ENCODE assay signal across 16 mouse cellular contexts in genomic region chr9:42138248-42138858, GRCm38 (mm10). TPM values are rescaled to one million over a fixed set of nuclear protein-coding genes. Genes with fewer than 3 reads are reported as not detected.
DNase-seq lines count a peak whose midpoint lies in the region; ATAC-seq and TF ChIP-seq lines count a peak whose summit lies in the region.
"Had no signal": no experiment of that assay in that cellular context is flagged by ENCODE, and none has a peak within 500 bp of the region (broad histone marks: within the 10 kb centered on the region; RNA-seq: fewer than 3 reads in every experiment).

No protein-coding gene starts in this region.

- ATAC-seq in liver, embryonic 11.5 days (replicated peaks; ENCODE audit: low FRiP score): no peak
- ATAC-seq in hematopoietic stem cell, adult 5-6 weeks (replicated peaks in 1 of 2; ENCODE audit: insufficient read depth in 1 of 2, low FRiP score in 2 of 2, low TSS enrichment in 1 of 2, low read depth in 1 of 2, poor library complexity in 2 of 2, severe bottlenecking in 2 of 2): peak; percentile 57 to 68
- no peak for ATAC-seq in hindbrain, embryonic 13.5 days (ENCODE audit: low FRiP score)

- WGBS in liver, adult 2 months: 80% methylated on average over 4 of the region's 4 CpGs
- 72% methylated on average over 4 of the region's 4 CpGs for WGBS in liver, embryonic 11.5 days
- WGBS in small intestine, adult 2 months: 40% methylated on average over 4 of the region's 4 CpGs
- 94% methylated on average over 4 of the region's 4 CpGs for WGBS in hindbrain, embryonic 13.5 days

- H3K4me1 ChIP-seq in liver, adult 2 months (ENCODE audit: control insufficient read depth, insufficient read depth, low read length): peaks cover 13% of the 10 kb centered on the region
- H3K4me1 ChIP-seq in liver, embryonic 11.5 days (replicated peaks; ENCODE audit: control insufficient read depth, insufficient read depth, low read length): no peaks in the 10 kb centered on the region
- peaks cover 6% of the 10 kb centered on the region; the same call in 1 of the 2 replicates for H3K4me1 ChIP-seq in small intestine, adult 2 months (ENCODE audit: control insufficient read depth, insufficient read depth, insufficient read length, low read length)
- H3K4me1 ChIP-seq in hindbrain, embryonic 13.5 days (replicated peaks): peaks cover 6% of the 10 kb centered on the region; the same call in 1 of the 2 replicates
- H3K4me1 ChIP-seq: limb, embryonic 15.5 days; lung, embryonic 15.5 days had no signal

- H3K9ac ChIP-seq in liver, adult 2 months (ENCODE audit: low read depth, low read length): no peak overlapping the region
- H3K9ac ChIP-seq in liver, embryonic 11.5 days (ENCODE audit: low read depth, low read length): no peak overlapping the region
- no peak overlapping the region for H3K9ac ChIP-seq in hindbrain, embryonic 13.5 days
- H3K9ac ChIP-seq: limb, embryonic 15.5 days; lung, embryonic 15.5 days had no signal

- H3K36me3 ChIP-seq in liver, adult 2 months (ENCODE audit: control insufficient read depth, insufficient read depth, low read length): no peaks in the 10 kb centered on the region
- no peaks in the 10 kb centered on the region for H3K36me3 ChIP-seq in liver, embryonic 11.5 days (ENCODE audit: control insufficient read depth, insufficient read depth, low read length)
- H3K36me3 ChIP-seq in small intestine, adult 2 months (ENCODE audit: control insufficient read depth, insufficient read depth, low read length): no peaks in the 10 kb centered on the region
- H3K36me3 ChIP-seq in hindbrain, embryonic 13.5 days: no peaks in the 10 kb centered on the region
- H3K36me3 ChIP-seq: limb, embryonic 15.5 days; lung, embryonic 15.5 days had no signal

- no peaks in the 10 kb centered on the region for H3K79me2 ChIP-seq in liver, adult 2 months (ENCODE audit: control insufficient read depth, insufficient read depth, low read length)

- H3K4me2 ChIP-seq in liver, embryonic 11.5 days: no peak overlapping the region
- no peak overlapping the region for H3K4me2 ChIP-seq in hindbrain, embryonic 13.5 days
- H3K4me2 ChIP-seq: limb, embryonic 15.5 days; lung, embryonic 15.5 days had no signal

- TF ChIP-seq POLR2A in liver, adult 2 months (IDR thresholded peaks at IDR 0.05; ENCODE audit: extremely low read depth, insufficient read depth, low read length): no peak
- TF ChIP-seq POLR2A in small intestine, adult 2 months (IDR thresholded peaks at IDR 0.05; ENCODE audit: low read depth, low read length): no peak

- no peak for TF ChIP-seq CTCF in liver, adult 2 months (IDR thresholded peaks at IDR 0.05; ENCODE audit: low read depth, low read length)
- no peak for TF ChIP-seq CTCF in small intestine, adult 2 months (IDR thresholded peaks at IDR 0.05; ENCODE audit: extremely low read depth, insufficient read length, insufficient replicate concordance, low read depth, low read length)

- peak; percentile 9 for DNase-seq in liver, adult 2 months (ENCODE audit: extremely low read depth, low read depth, low spot score)
- DNase-seq in liver, embryonic 11.5 days (ENCODE audit: low spot score): no peak
- peak; percentile 66 to 68 for DNase-seq in B cell, adult 2 months
- no peak for DNase-seq in cerebellum, postnatal 36 days
- no peak for DNase-seq in thymus, postnatal 14 days
- DNase-seq: adrenal gland, adult 8-10 months; cerebellum, adult 8-10 months; gastrocnemius, postnatal 14 days; kidney, postnatal 25 days; midbrain, embryonic 14.5 days had no signal

- H3K27ac ChIP-seq in liver, adult 2 months (replicated peaks; ENCODE audit: insufficient read depth, low read depth, low read length): no peak overlapping the region
- H3K27ac ChIP-seq in liver, embryonic 11.5 days (ENCODE audit: low read depth, low read length): no peak overlapping the region
- H3K27ac ChIP-seq in small intestine, adult 2 months (ENCODE audit: insufficient read depth, low read depth, low read length): peak overlapping the region; percentile 56
- no peak overlapping the region for H3K27ac ChIP-seq in hindbrain, embryonic 13.5 days
- H3K27ac ChIP-seq: limb, embryonic 15.5 days; lung, embryonic 15.5 days had no signal

- no peak overlapping the region for H3K4me3 ChIP-seq in liver, adult 2 months (ENCODE audit: insufficient read depth, low read depth, low read length)
- H3K4me3 ChIP-seq in liver, embryonic 11.5 days (ENCODE audit: low read depth, low read length): no peak overlapping the region
- no peak overlapping the region for H3K4me3 ChIP-seq in small intestine, adult 2 months (ENCODE audit: low read depth, low read length)
- no peak overlapping the region for H3K4me3 ChIP-seq in hindbrain, embryonic 13.5 days
- H3K4me3 ChIP-seq: limb, embryonic 15.5 days; lung, embryonic 15.5 days had no signal

- no peaks in the 10 kb centered on the region for H3K27me3 ChIP-seq in liver, adult 2 months (ENCODE audit: control insufficient read depth, insufficient read depth, low read length)
- no peaks in the 10 kb centered on the region for H3K27me3 ChIP-seq in liver, embryonic 11.5 days (replicated peaks; ENCODE audit: control insufficient read depth, insufficient read depth, low read length)
- H3K27me3 ChIP-seq in small intestine, adult 2 months (ENCODE audit: control insufficient read depth, insufficient read depth, low read length): no peaks in the 10 kb centered on the region
- H3K27me3 ChIP-seq in hindbrain, embryonic 13.5 days: no peaks in the 10 kb centered on the region
- H3K27me3 ChIP-seq: limb, embryonic 15.5 days; lung, embryonic 15.5 days had no signal

- no peaks in the 10 kb centered on the region for H3K9me3 ChIP-seq in liver, embryonic 11.5 days (ENCODE audit: control insufficient read depth, low read length)
- no peaks in the 10 kb centered on the region for H3K9me3 ChIP-seq in hindbrain, embryonic 13.5 days
- H3K9me3 ChIP-seq: limb, embryonic 15.5 days; lung, embryonic 15.5 days had no signal

RNA-seq across cellular contexts. Expression of gene Sorl1, which starts 14.3 kb away (rescaled TPM):
- 1.3 and 2.3 TPM in 2 replicates for total RNA-seq in liver, adult 2 months (2014; rRNA removed)
- polyA plus RNA-seq in liver, adult 2 months (2012; rRNA removed): 0.30 and 1.4 TPM in 2 replicates
- 1.8 and 2.1 TPM in 2 replicates for polyA plus RNA-seq in liver, embryonic 11.5 days (2014; fragmentation: Nextera tagmentation; extraction: Ambion mirVana)
- total RNA-seq in hematopoietic stem cell, adult 5-6 weeks (2017): 9.5 and 24.3 TPM in 2 replicates
- polyA plus RNA-seq in small intestine, adult 2 months (2012; rRNA removed): 9.6 and 16.1 TPM in 2 replicates
- 12.3 and 12.8 TPM in 2 replicates for polyA plus RNA-seq in hindbrain, embryonic 13.5 days (2015; fragmentation: Nextera tagmentation; extraction: Ambion mirVana)
- total RNA-seq: MEL had no signal

Comparison
In these comparisons a context has a peak if more than half of its experiments do, and no peak if none do; other contexts are left out.
1. DNase-seq: peak in liver, adult 2 months (single experiment) and B cell, adult 2 months (2 of 2); none in liver, embryonic 11.5 days (single experiment), cerebellum, postnatal 36 days (0 of 2) and thymus, postnatal 14 days (single experiment).
2. ATAC-seq: peak in hematopoietic stem cell, adult 5-6 weeks (2 of 2); none in liver, embryonic 11.5 days (single experiment) and hindbrain, embryonic 13.5 days (single experiment).